Mouse (Mus musculus): ENCODE measurements around the gene Ushbp1. TPM values are rescaled to one million over a fixed set of nuclear protein-coding genes. Genes with fewer than 3 reads are reported as not detected.

Ushbp1 gene
- polyA plus RNA-seq, 1 experiment from 2014 or later, result 6.7 TPM

- Histone ChIP-seq H3K4me3 (ENCODE audit: low read depth, low read length) (peak overlapping the region; percentile 81), H3K9ac (ENCODE audit: low read depth, low read length) (0 out of 2 replicates have a peak overlapping the region, but pooled peaks have one; percentile 26)
- 76% methylated on average over 4 of the region's 4 CpGs for WGBS
Measured at GRCm38 (mm10) chr8:71379008-71379407, 16.6 kb downstream of the Ushbp1 start.

GRCm38 (mm10) chr8:71376423-71377030, 19.1 kb downstream of the Ushbp1 start:
- Histone ChIP-seq H3K4me2 (peak overlapping the region; percentile 82), H3K9me3 (ENCODE audit: control insufficient read depth, low read length) (no peaks in the 10 kb centered on the region), H3K4me3 (ENCODE audit: low read depth, low read length) (peak overlapping the region; percentile 41), H3K4me1 (replicated peaks; ENCODE audit: control insufficient read depth, insufficient read depth, low read length) (peaks cover 45% of the 10 kb centered on the region), H3K9ac (ENCODE audit: low read depth, low read length) (peak overlapping the region; percentile 46; the same call in 1 of the 2 replicates), H3K27me3 (replicated peaks; ENCODE audit: control insufficient read depth, insufficient read depth, low read length) (peaks cover 36% of the 10 kb centered on the region), H3K36me3 (ENCODE audit: control insufficient read depth, insufficient read depth, low read length) (peaks cover 15% of the 10 kb centered on the region), H3K27ac (ENCODE audit: low read depth, low read length) (no peak overlapping the region)
- no peak for ATAC-seq (replicated peaks; ENCODE audit: low FRiP score)
- 60% methylated on average over 8 of the region's 8 CpGs for whole genome bisulfite sequencing
- DNase-seq (ENCODE audit: low spot score), result no peak

More at GRCm38 (mm10) chr8:71379008-71379407, 16.6 kb downstream of the Ushbp1 start:
- Histone ChIP-seq H3K4me2 (peak overlapping the region; percentile 97), H3K36me3 (ENCODE audit: control insufficient read depth, insufficient read depth, low read length) (peaks cover 11% of the 10 kb centered on the region), H3K9me3 (ENCODE audit: control insufficient read depth, low read length) (no peaks in the 10 kb centered on the region), H3K27ac (ENCODE audit: low read depth, low read length) (no peak overlapping the region), H3K27me3 (replicated peaks; ENCODE audit: control insufficient read depth, insufficient read depth, low read length) (peaks cover 36% of the 10 kb centered on the region), H3K4me1 (replicated peaks; ENCODE audit: control insufficient read depth, insufficient read depth, low read length) (peaks cover 51% of the 10 kb centered on the region)
- DNase-seq (ENCODE audit: low spot score) (no peak), ATAC-seq (replicated peaks; ENCODE audit: low FRiP score) (no peak)

- DNase-seq (ENCODE audit: low spot score) (peak; percentile 79), ATAC-seq (replicated peaks; ENCODE audit: low FRiP score) (peak; percentile 40; the same call in 1 of the 2 replicates)
- H3K4me3 ChIP-seq (ENCODE audit: low read depth, low read length), result peak overlapping the region; percentile 41
- H3K27ac ChIP-seq (ENCODE audit: low read depth, low read length), result no peak overlapping the region; the same call in 1 of the 2 replicates
- peak overlapping the region; percentile 46 for H3K9ac ChIP-seq (ENCODE audit: low read depth, low read length)
- no peaks in the 10 kb centered on the region for H3K9me3 ChIP-seq (ENCODE audit: control insufficient read depth, low read length)
- H3K27me3 ChIP-seq (replicated peaks; ENCODE audit: control insufficient read depth, insufficient read depth, low read length), result peaks cover 29% of the 10 kb centered on the region
- 7% methylated on average over 74 of the region's 74 CpGs for WGBS
- peaks cover 15% of the 10 kb centered on the region for H3K36me3 ChIP-seq (ENCODE audit: control insufficient read depth, insufficient read depth, low read length)
- H3K4me2 ChIP-seq, result peak overlapping the region; percentile 82
- H3K4me1 ChIP-seq (replicated peaks; ENCODE audit: control insufficient read depth, insufficient read depth, low read length), result peaks cover 41% of the 10 kb centered on the region
Measured at GRCm38 (mm10) chr8:71375581-71376422, 19.8 kb downstream of the Ushbp1 start.

GRCm38 (mm10) chr8:71374616-71375206, 20.9 kb downstream of the Ushbp1 start:
- H3K4me2 ChIP-seq, result no peak overlapping the region
- WGBS, result 71% methylated on average over 17 of the region's 17 CpGs
- ATAC-seq (replicated peaks; ENCODE audit: low FRiP score) (no peak), DNase-seq (ENCODE audit: low spot score) (no peak)
- H3K27ac ChIP-seq (ENCODE audit: low read depth, low read length), result no peak overlapping the region
- no peak overlapping the region for H3K9ac ChIP-seq (ENCODE audit: low read depth, low read length)
- H3K9me3 ChIP-seq (ENCODE audit: control insufficient read depth, low read length), result no peaks in the 10 kb centered on the region
- H3K4me3 ChIP-seq (ENCODE audit: low read depth, low read length), result no peak overlapping the region
- H3K36me3 ChIP-seq (ENCODE audit: control insufficient read depth, insufficient read depth, low read length), result peaks cover 16% of the 10 kb centered on the region
- H3K4me1 ChIP-seq (replicated peaks; ENCODE audit: control insufficient read depth, insufficient read depth, low read length), result peaks cover 36% of the 10 kb centered on the region
- H3K27me3 ChIP-seq (replicated peaks; ENCODE audit: control insufficient read depth, insufficient read depth, low read length), result peaks cover 18% of the 10 kb centered on the region

GRCm38 (mm10) chr8:71373000-71373399, 22.6 kb downstream of the Ushbp1 start:
- H3K4me3 ChIP-seq (ENCODE audit: low read depth, low read length), result no peak overlapping the region
- 93% methylated on average over 3 of the region's 3 CpGs for WGBS
- peaks cover 4% of the 10 kb centered on the region; the same call in 1 of the 2 replicates for H3K27me3 ChIP-seq (replicated peaks; ENCODE audit: control insufficient read depth, insufficient read depth, low read length)
- ATAC-seq (replicated peaks; ENCODE audit: low FRiP score) (no peak), DNase-seq (ENCODE audit: low spot score) (no peak)
- H3K36me3 ChIP-seq (ENCODE audit: control insufficient read depth, insufficient read depth, low read length), result peaks cover 16% of the 10 kb centered on the region
- no peak overlapping the region for H3K27ac ChIP-seq (ENCODE audit: low read depth, low read length)
- H3K9me3 ChIP-seq (ENCODE audit: control insufficient read depth, low read length), result no peaks in the 10 kb centered on the region
- peaks cover 29% of the 10 kb centered on the region for H3K4me1 ChIP-seq (replicated peaks; ENCODE audit: control insufficient read depth, insufficient read depth, low read length)
- H3K4me2 ChIP-seq, result no peak overlapping the region
- no peak overlapping the region for H3K9ac ChIP-seq (ENCODE audit: low read depth, low read length)

GRCm38 (mm10) chr8:71372427-71372826, 23.2 kb downstream of the Ushbp1 start:
- peaks cover 11% of the 10 kb centered on the region for H3K36me3 ChIP-seq (ENCODE audit: control insufficient read depth, insufficient read depth, low read length)
- no peak overlapping the region for H3K4me3 ChIP-seq (ENCODE audit: low read depth, low read length)
- peaks cover 34% of the 10 kb centered on the region for H3K4me1 ChIP-seq (replicated peaks; ENCODE audit: control insufficient read depth, insufficient read depth, low read length)
- peak overlapping the region; percentile 80; the same call in 1 of the 2 replicates for H3K4me2 ChIP-seq
- no peaks in the 10 kb centered on the region for H3K9me3 ChIP-seq (ENCODE audit: control insufficient read depth, low read length)
- DNase-seq (ENCODE audit: low spot score), result no peak
- peaks cover 2% of the 10 kb centered on the region; the same call in 1 of the 2 replicates for H3K27me3 ChIP-seq (replicated peaks; ENCODE audit: control insufficient read depth, insufficient read depth, low read length)
- ATAC-seq (replicated peaks; ENCODE audit: low FRiP score), result no peak
- H3K9ac ChIP-seq (ENCODE audit: low read depth, low read length), result no peak overlapping the region
- 80% methylated on average over 12 of the region's 12 CpGs for WGBS
- no peak overlapping the region for H3K27ac ChIP-seq (ENCODE audit: low read depth, low read length)

GRCm38 (mm10) chr8:71371236-71371848, 24.3 kb downstream of the Ushbp1 start, which contains the start of gene Ocel1:
Ocel1 (plus strand) TSS chr8:71371298.
- peak; percentile 86 for ATAC-seq (replicated peaks; ENCODE audit: low FRiP score)

GRCm38 (mm10) chr8:71370711-71371235, 24.8 kb downstream of the Ushbp1 start:
- Histone ChIP-seq H3K9ac (ENCODE audit: low read depth, low read length) (peak overlapping the region; percentile 64), H3K9me3 (ENCODE audit: control insufficient read depth, low read length) (no peaks in the 10 kb centered on the region), H3K4me2 (peak overlapping the region; percentile 80), H3K4me1 (replicated peaks; ENCODE audit: control insufficient read depth, insufficient read depth, low read length) (peaks cover 26% of the 10 kb centered on the region), H3K27me3 (replicated peaks; ENCODE audit: control insufficient read depth, insufficient read depth, low read length) (no peaks in the 10 kb centered on the region; the same call in 1 of the 2 replicates), H3K4me3 (ENCODE audit: low read depth, low read length) (peak overlapping the region; percentile 76), H3K36me3 (ENCODE audit: control insufficient read depth, insufficient read depth, low read length) (peaks cover 11% of the 10 kb centered on the region), H3K27ac (ENCODE audit: low read depth, low read length) (peak overlapping the region; percentile 81)
- DNase-seq (ENCODE audit: low spot score), result no peak
- no peak for ATAC-seq (replicated peaks; ENCODE audit: low FRiP score)
- WGBS, result 23% methylated on average over 5 of the region's 5 CpGs

More at GRCm38 (mm10) chr8:71371236-71371848, 24.3 kb downstream of the Ushbp1 start, which contains the start of gene Ocel1:
- under 1% methylated on average over 68 of the region's 68 CpGs for WGBS
- Histone ChIP-seq H3K4me2 (peak within 1 kb of the TSS; percentile 80), H3K9ac (ENCODE audit: low read depth, low read length) (peak within 1 kb of the TSS; percentile 71), H3K4me3 (ENCODE audit: low read depth, low read length) (peak within 1 kb of the TSS; percentile 76), H3K27me3 (replicated peaks; ENCODE audit: control insufficient read depth, insufficient read depth, low read length) (no peaks in the 10 kb centered on the region; the same call in 1 of the 2 replicates), H3K4me1 (replicated peaks; ENCODE audit: control insufficient read depth, insufficient read depth, low read length) (peaks cover 32% of the 10 kb centered on the region), H3K9me3 (ENCODE audit: control insufficient read depth, low read length) (no peaks in the 10 kb centered on the region), H3K36me3 (ENCODE audit: control insufficient read depth, insufficient read depth, low read length) (peaks cover 11% of the 10 kb centered on the region), H3K27ac (ENCODE audit: low read depth, low read length) (peak within 1 kb of the TSS; percentile 81)
- DNase-seq (ENCODE audit: low spot score), result peak; percentile 97
